Mouse (Mus musculus) retina, embryonic 14.5 days (tissue): ENCODE data around the gene Prdm1.

ENCODE experiments used
- DNase-seq: peaks from one replicate; pipeline ENCODE4 v3.0.0-alpha.2; 2015; ENCODE audit warnings: low spot score

The Prdm1 gene

GRCm38 (mm10) chr10:44456757-44457595, 71.3 kb downstream of the Prdm1 start:
- peak; percentile 54 for DNase-seq

GRCm38 (mm10) chr10:44454753-44455152, 73.5 kb downstream of the Prdm1 start:
- no peak for DNase-seq

- no peak for DNase-seq
These were observed 74.2 kb downstream of the Prdm1 start for GRCm38 (mm10) chr10:44454111-44454510.

- no peak for DNase-seq
These were observed 77.5 kb downstream of the Prdm1 start for GRCm38 (mm10) chr10:44450835-44451234.

- no peak for DNase-seq
These were observed 78.2 kb downstream of the Prdm1 start for GRCm38 (mm10) chr10:44450108-44450507.

GRCm38 (mm10) chr10:44449666-44450065, 78.6 kb downstream of the Prdm1 start:
- DNase-seq, result no peak

- DNase-seq, result no peak
These were observed 80.1 kb downstream of the Prdm1 start for GRCm38 (mm10) chr10:44448165-44448564.

GRCm38 (mm10) chr10:44447406-44448139, 80.7 kb downstream of the Prdm1 start:
- no peak for DNase-seq

- DNase-seq, result no peak
These were observed 81.3 kb downstream of the Prdm1 start for GRCm38 (mm10) chr10:44447001-44447400.

- DNase-seq, result no peak
These were observed 83.9 kb downstream of the Prdm1 start for GRCm38 (mm10) chr10:44444415-44444814.

- DNase-seq, result no peak
These were observed 84.6 kb downstream of the Prdm1 start for GRCm38 (mm10) chr10:44443696-44444095.

- no peak for DNase-seq
These were observed 88.6 kb downstream of the Prdm1 start for GRCm38 (mm10) chr10:44439732-44440131.

- DNase-seq, result no peak
These were observed 90.7 kb downstream of the Prdm1 start for GRCm38 (mm10) chr10:44437614-44438013.

- DNase-seq, result no peak
These were observed 92.3 kb downstream of the Prdm1 start for GRCm38 (mm10) chr10:44435956-44436355.

- no peak for DNase-seq
These were observed 93.6 kb downstream of the Prdm1 start for GRCm38 (mm10) chr10:44434702-44435181.

GRCm38 (mm10) chr10:44432235-44432634, 96.1 kb downstream of the Prdm1 start:
- DNase-seq, result no peak

GRCm38 (mm10) chr10:44431689-44432088, 96.6 kb downstream of the Prdm1 start:
- no peak for DNase-seq

- DNase-seq, result no peak
These were observed 99.0 kb downstream of the Prdm1 start for GRCm38 (mm10) chr10:44429177-44429888.

GRCm38 (mm10) chr10:44427891-44428361, 100.4 kb downstream of the Prdm1 start:
- peak; percentile 53 for DNase-seq

- no peak for DNase-seq
These were observed 100.9 kb downstream of the Prdm1 start for GRCm38 (mm10) chr10:44427426-44427825.

- no peak for DNase-seq
These were observed 103.3 kb downstream of the Prdm1 start for GRCm38 (mm10) chr10:44425013-44425412.

- DNase-seq, result no peak
These were observed 106.4 kb downstream of the Prdm1 start for GRCm38 (mm10) chr10:44421896-44422295.
